ENCODE assay signal across 17 mouse cellular contexts in the genomic region with DNA sequence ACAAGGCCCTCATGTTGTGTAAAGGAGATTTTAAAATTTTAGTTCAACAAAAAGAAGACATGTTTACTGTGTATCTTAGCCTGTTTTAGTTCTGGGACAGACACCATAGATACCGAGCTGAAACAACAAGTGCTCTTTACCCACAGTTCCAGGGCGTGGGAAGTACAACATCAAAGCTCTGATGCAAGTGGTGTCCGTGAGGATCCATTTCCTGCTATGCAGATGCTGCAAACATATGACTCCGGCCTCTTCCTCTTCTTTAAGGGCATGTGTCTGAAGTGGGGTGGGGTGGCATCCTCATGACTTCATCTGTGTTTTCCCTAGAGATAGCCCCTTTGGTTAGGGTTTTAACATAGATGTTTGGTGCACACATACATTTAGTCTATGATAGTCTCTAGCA. TPM values are rescaled to one million over a fixed set of nuclear protein-coding genes. Genes with fewer than 3 reads are reported as not detected.
"Had no signal": no experiment of that assay in that cellular context is flagged by ENCODE, and none has a peak within 500 bp of the region (broad histone marks: within the 10 kb centered on the region; RNA-seq: fewer than 3 reads in every experiment).

No protein-coding gene starts in this region.

- H3K27ac ChIP-seq: liver, embryonic 13.5 days; liver, embryonic 15.5 days; macrophage; midbrain, embryonic 10.5 days; midbrain, embryonic 12.5 days; neural tube, embryonic 12.5 days had no signal

- H3K9me3 ChIP-seq: liver, embryonic 13.5 days; liver, embryonic 15.5 days; midbrain, embryonic 10.5 days; midbrain, embryonic 12.5 days; neural tube, embryonic 12.5 days had no signal

- H3K4me2 ChIP-seq: liver, embryonic 11.5 days; liver, embryonic 13.5 days; liver, embryonic 15.5 days; lung, embryonic 14.5 days; midbrain, embryonic 12.5 days; neural tube, embryonic 12.5 days had no signal

- H3K4me3 ChIP-seq: liver, embryonic 13.5 days; liver, embryonic 15.5 days; midbrain, embryonic 10.5 days; midbrain, embryonic 12.5 days; neural tube, embryonic 12.5 days had no signal

- H3K36me3 ChIP-seq: liver, embryonic 13.5 days; liver, embryonic 15.5 days; midbrain, embryonic 10.5 days; midbrain, embryonic 12.5 days; neural tube, embryonic 12.5 days had no signal

- DNase-seq: liver, embryonic 13.5 days; liver, postnatal 0 days; lung, embryonic 14.5 days; midbrain, embryonic 14.5 days; right cerebral cortex, postnatal 14 days; thymus, adult 18-20 months; thymus, postnatal 14 days; thymus, postnatal 36 days had no signal

- H3K9ac ChIP-seq: liver, embryonic 13.5 days; liver, embryonic 15.5 days; liver, postnatal 0 days; lung, embryonic 14.5 days; midbrain, embryonic 12.5 days; neural tube, embryonic 12.5 days had no signal

- ATAC-seq: liver, postnatal 0 days; midbrain, embryonic 16.5 days had no signal

RNA-seq across cellular contexts. Expression of a gene that starts 3.7 kb away (rescaled TPM):
- total RNA-seq: megakaryocyte-erythroid progenitor cell, adult 5-6 weeks had no signal

RNA-seq across cellular contexts. Expression of a gene that starts 25.1 kb away (rescaled TPM):
- total RNA-seq: megakaryocyte-erythroid progenitor cell, adult 5-6 weeks; neutrophil, adult 5-6 weeks had no signal
